Mouse (Mus musculus) hindbrain, postnatal 0 days (tissue): ENCODE measurements around the gene Rnft2. TPM values are rescaled to one million over a fixed set of nuclear protein-coding genes. Genes with fewer than 3 reads are reported as not detected.
A peak's percentile ranks its signal among the peaks of the same experiment; 100 is the strongest.

Experiments used
- ATAC-seq: fragments of 200-750 bp; cut with Nextera tagmentation; 2 replicates; pipeline ENCODE4 v1.8.0; 2017; ENCODE audit warnings: mild to moderate bottlenecking, moderate TSS enrichment, moderate library complexity
- DNase-seq: peaks from one replicate; pipeline ENCODE4 v3.0.0-alpha.2; 2015; ENCODE audit warnings: low spot score
- H3K27ac ChIP-seq: fragments of 300-500 bp; sonication (generic); 2 replicates; pipeline ENCODE4 v1.5.1; 2014; ENCODE audit warnings: mild to moderate bottlenecking
- H3K27me3 ChIP-seq: fragments of 300-500 bp; sonication (generic); 2 replicates; pipeline ENCODE4 v1.6.1; 2014; ENCODE audit warnings: low read length, mixed read lengths; ENCODE audit not compliant: insufficient read depth
- H3K36me3 ChIP-seq: fragments of 300-500 bp; sonication (generic); 2 replicates; pipeline ENCODE4 v1.6.1; 2014; ENCODE audit warnings: low read length, mixed read lengths; ENCODE audit not compliant: insufficient read depth
- H3K4me1 ChIP-seq: fragments of 300-500 bp; sonication (generic); 2 replicates; pipeline ENCODE4 v1.6.1; 2014; ENCODE audit warnings: antibody characterized with exemption, low read length, mixed read lengths; ENCODE audit not compliant: insufficient read depth
- H3K4me2 ChIP-seq: fragments of 300-500 bp; sonication (generic); 2 replicates; pipeline ENCODE4 v1.6.1; 2014; ENCODE audit warnings: low read depth, mild to moderate bottlenecking, low read length, moderate library complexity, mixed read lengths
- H3K4me3 ChIP-seq: fragments of 300-500 bp; sonication (generic); 2 replicates; pipeline ENCODE4 v1.5.1; 2014; ENCODE audit warnings: low read length
- H3K9ac ChIP-seq: fragments of 300-500 bp; sonication (generic); replicated peaks from 2 replicates; pipeline ENCODE4 v1.6.1; 2014; ENCODE audit warnings: mild to moderate bottlenecking, low read length, moderate library complexity, mixed read lengths
- H3K9me3 ChIP-seq: fragments of 300-500 bp; sonication (generic); 2 replicates; pipeline ENCODE4 v1.6.1; 2016; ENCODE audit warnings: low read length, mixed read lengths
- CTCF ChIP-seq: IDR thresholded peaks from 2 replicates; pipeline ENCODE4 v1.5.1; 2016; ENCODE audit warnings: antibody characterized with exemption, control low read depth, low read depth
- WGBS: fragments of 180-500 bp; shearing (Covaris S2); extraction: QIAGEN DNeasy Blood & Tissue Kit; methylation state at CpG from one replicate; pipeline ENCODE4 v1.1.7; 2014; 5-methylcytosine and 5-hydroxymethylcytosine counted together
- polyA plus RNA-seq: library from polyadenylated mRNA; unstranded; fragments of >200 nt; fragmentation: Nextera tagmentation; extraction: Ambion mirVana; gene quantifications from 2 replicates; pipeline ENCODE4 v1.2.1, GENCODE M21; 2015
- total RNA-seq: library from RNA; depleted of rRNA; stranded (reverse); fragments of >200 nt; gene quantifications from 2 replicates; pipeline ENCODE4 v1.2.3, GENCODE M21; 2014

Gene Rnft2
- total and polyA plus RNA-seq, 2 experiments from 2014 or later: 11.3 to 108 TPM

DNA sequence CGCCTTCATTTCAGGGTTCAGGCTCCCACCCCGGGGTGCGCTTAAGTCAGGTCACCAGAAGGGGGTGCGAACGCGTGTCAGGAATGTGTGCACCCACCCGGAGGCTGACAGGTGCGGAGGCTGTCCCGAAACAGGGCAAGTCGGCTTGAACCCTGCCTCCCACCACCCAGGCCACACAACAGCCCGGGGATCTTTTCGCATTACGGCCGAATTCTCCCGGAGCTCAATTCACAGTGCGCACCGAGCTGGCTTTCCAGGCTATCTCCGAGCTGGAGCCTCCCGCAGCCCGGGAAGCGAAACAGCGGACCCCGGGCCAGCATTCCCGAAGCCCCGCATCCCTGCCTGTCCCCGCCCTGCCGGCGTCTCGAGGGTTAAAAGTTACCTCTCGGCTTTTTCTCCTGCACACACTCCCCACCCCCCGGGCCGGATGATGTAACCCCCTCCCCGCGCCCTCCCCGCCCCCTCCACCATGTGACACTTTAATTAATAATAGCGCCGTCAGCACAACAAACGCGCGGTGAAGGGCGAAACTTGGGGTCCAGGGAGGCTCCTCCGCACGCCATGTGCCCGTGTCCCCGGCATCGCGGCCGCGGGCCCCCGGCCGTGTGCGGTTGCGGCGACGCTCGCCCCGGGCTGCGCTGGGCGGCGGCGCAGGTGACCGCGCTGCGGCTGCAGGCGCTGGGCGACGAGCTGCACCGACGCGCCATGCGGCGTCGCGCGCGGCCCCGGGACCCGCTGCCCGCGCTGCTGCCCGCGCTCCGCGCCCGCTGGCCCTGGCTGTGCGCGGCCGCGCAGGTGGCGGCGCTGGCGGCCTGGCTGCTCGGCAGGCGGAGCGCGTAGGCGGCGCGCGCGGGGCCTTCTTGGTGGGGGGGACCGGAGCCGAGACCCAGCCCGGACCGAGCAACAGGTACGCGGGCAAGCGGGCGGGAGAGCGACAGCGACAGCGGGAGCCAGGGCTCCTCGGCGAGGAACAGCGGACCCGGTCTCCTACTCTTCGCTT, 75.4 kb downstream of the Rnft2 start:
- TF ChIP-seq CTCF: peak; percentile 44
- peaks cover 5% of the 10 kb centered on the region for H3K4me1 ChIP-seq
- ATAC-seq (peak; percentile 61), DNase-seq (peak; percentile 73)
- H3K9me3 ChIP-seq: no peaks in the 10 kb centered on the region
- peak overlapping the region; percentile 63 for H3K9ac ChIP-seq
- 1% methylated on average over 89 of the region's 117 CpGs for WGBS
- H3K4me2 ChIP-seq: peak overlapping the region; percentile 92
- H3K36me3 ChIP-seq: no peaks in the 10 kb centered on the region
- peak overlapping the region; percentile 57 for H3K4me3 ChIP-seq
- peaks cover 20% of the 10 kb centered on the region for H3K27me3 ChIP-seq
- H3K27ac ChIP-seq: no peak overlapping the region; the same call in 1 of the 2 replicates

DNA sequence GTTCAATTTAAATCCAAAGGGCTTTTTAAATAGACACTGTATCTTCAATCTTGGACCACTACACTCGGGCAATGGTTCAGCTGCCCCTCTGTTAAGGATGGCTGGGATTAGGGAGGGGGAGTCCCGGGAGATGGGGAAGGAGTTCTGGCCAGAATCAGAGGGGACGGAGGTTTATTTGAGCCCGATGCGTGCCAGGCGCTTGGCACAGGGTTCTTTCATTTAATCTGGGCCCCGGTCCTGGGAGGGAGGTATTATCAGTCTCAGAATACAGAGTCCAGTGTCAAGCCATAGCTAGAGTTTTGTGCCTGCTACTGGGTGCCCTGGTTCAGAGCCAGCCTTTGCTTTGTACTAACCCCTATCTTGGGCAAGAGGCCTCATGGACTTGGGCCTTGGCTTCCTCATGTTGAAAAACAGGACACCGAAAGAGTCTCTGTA, 77.3 kb downstream of the Rnft2 start:
- 0 out of 2 replicates have a peak, but pooled peaks cover 3% of the 10 kb centered on the region for H3K4me1 ChIP-seq
- H3K4me3 ChIP-seq: no peak overlapping the region
- no peak overlapping the region for H3K4me2 ChIP-seq
- H3K9ac ChIP-seq: no peak overlapping the region
- 45% methylated on average over 8 of the region's 8 CpGs for WGBS
- DNase-seq (peak; percentile 72), ATAC-seq (peak; percentile 25; the same call in 1 of the 2 replicates)
- H3K36me3 ChIP-seq: no peaks in the 10 kb centered on the region
- no peak overlapping the region for H3K27ac ChIP-seq
- H3K27me3 ChIP-seq: peaks cover 8% of the 10 kb centered on the region; the same call in 1 of the 2 replicates
- no peak for TF ChIP-seq CTCF
- H3K9me3 ChIP-seq: no peaks in the 10 kb centered on the region

DNA sequence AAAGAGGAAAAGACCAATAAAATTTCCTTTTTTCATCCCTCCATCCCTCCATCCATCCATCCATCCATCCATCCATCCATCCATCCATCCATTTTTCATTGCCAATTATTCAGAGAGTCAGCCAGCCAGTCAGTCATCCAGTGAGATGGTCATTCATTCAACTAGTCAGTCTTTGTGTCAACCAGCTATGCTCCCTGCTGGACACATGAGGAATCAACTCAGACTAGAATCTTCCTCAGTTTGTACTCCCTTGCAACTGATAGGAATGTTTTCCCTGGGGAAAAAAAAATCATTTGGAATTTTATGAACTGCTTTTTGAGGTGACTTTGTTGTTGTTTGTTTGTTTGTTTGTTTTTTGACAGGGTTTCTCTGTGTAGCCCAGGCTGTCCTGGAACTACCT, 79.5 kb downstream of the Rnft2 start:
- H3K9me3 ChIP-seq: no peaks in the 10 kb centered on the region
- no peaks in the 10 kb centered on the region for H3K27me3 ChIP-seq
- no peak overlapping the region for H3K9ac ChIP-seq
- peak; percentile 29; the same call in 1 of the 2 replicates for TF ChIP-seq CTCF
- H3K4me1 ChIP-seq: no peaks in the 10 kb centered on the region
- H3K4me2 ChIP-seq: no peak overlapping the region
- ATAC-seq (no peak), DNase-seq (no peak)
- H3K36me3 ChIP-seq: no peaks in the 10 kb centered on the region
- H3K27ac ChIP-seq: no peak overlapping the region
- H3K4me3 ChIP-seq: no peak overlapping the region

DNA sequence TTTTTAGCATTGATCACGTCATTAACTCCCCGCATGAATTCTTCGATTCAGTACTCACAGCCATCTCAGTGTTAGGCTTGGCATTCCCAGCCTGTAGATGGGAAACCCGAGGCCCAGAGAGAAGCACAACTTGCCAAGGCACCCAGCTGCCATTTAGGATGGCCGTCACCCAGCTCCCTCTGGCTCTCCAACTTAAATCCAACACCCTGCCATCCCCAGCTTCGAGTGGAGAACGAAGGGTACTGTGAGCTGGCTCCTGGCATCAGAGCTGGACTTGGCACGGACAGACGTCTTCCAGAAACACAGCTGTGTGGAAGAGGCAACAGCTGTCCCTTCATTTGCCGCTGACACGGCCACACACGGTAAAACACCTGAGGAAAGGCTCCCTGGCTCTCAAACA, 80.3 kb downstream of the Rnft2 start, which contains the start of gene Hrk:
Hrk (plus strand) TSS at position 68 of the 400 bp plus-strand sequence.
- no peak within 1 kb of the TSS for H3K4me2 ChIP-seq
- no peak within 1 kb of the TSS for H3K4me3 ChIP-seq
- TF ChIP-seq CTCF: no peak
- 48% methylated on average over 12 of the region's 12 CpGs for WGBS
- H3K9ac ChIP-seq: no peak within 1 kb of the TSS
- DNase-seq: no peak
- no peaks in the 10 kb centered on the region for H3K36me3 ChIP-seq
- H3K9me3 ChIP-seq: no peaks in the 10 kb centered on the region
- ATAC-seq: no peak
- H3K27me3 ChIP-seq: no peaks in the 10 kb centered on the region
- H3K27ac ChIP-seq: no peak within 1 kb of the TSS
- H3K4me1 ChIP-seq: no peaks in the 10 kb centered on the region

DNA sequence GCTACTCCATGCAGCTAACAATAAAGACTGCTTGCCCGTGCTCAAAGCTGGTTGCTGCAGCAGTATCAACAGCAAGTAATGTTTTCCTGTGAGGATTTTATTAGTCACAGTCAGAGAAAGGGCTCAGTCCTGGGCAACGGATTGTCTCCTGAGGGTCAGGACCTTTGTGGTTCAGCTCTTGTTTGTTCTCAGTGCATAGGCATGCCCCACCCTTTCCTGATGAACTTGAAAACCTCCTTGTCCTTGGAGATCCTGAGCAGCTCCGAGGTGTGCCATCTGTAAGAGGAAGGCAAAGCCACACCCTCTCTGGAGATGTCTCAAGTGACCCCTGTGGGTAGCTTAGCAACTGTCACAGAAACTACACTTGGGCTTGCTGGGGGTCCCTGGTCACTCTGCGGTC, 84.2 kb downstream of the Rnft2 start:
- no peaks in the 10 kb centered on the region for H3K36me3 ChIP-seq
- H3K27me3 ChIP-seq: no peaks in the 10 kb centered on the region
- no peak for DNase-seq
- H3K4me2 ChIP-seq: no peak overlapping the region
- no peak overlapping the region for H3K9ac ChIP-seq
- 42% methylated on average over 4 of the region's 4 CpGs for WGBS
- no peak overlapping the region for H3K27ac ChIP-seq
- ATAC-seq: no peak
- no peaks in the 10 kb centered on the region for H3K9me3 ChIP-seq
- H3K4me1 ChIP-seq: no peaks in the 10 kb centered on the region
- no peak overlapping the region for H3K4me3 ChIP-seq
- no peak for TF ChIP-seq CTCF

DNA sequence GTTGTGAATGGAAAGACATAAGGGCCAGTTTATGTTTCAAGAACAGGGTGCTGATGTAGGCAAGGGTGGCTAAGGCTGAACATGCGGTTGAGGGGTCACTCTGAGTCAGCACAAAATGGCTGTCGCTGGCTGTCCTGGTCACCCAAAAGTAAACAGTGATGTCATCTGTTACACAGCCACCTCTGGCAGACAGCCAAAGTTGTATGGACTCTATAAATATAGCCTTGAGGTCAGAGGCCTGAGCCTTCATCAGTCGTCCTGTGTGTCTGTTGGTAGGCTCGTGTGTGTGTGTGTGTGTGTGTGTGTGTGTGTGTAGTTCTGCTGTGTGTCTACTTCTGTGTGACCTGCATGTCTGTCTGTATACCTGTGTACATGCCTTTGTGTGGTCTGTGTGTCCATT, 87.9 kb downstream of the Rnft2 start:
- H3K9me3 ChIP-seq: no peaks in the 10 kb centered on the region
- no peak overlapping the region for H3K27ac ChIP-seq
- no peaks in the 10 kb centered on the region for H3K27me3 ChIP-seq
- TF ChIP-seq CTCF: no peak
- DNase-seq (no peak), ATAC-seq (no peak)
- 57% methylated on average over 4 of the region's 4 CpGs for WGBS
- H3K4me1 ChIP-seq: peaks cover 9% of the 10 kb centered on the region
- no peak overlapping the region for H3K9ac ChIP-seq
- no peaks in the 10 kb centered on the region for H3K36me3 ChIP-seq
- H3K4me3 ChIP-seq: no peak overlapping the region
- H3K4me2 ChIP-seq: no peak overlapping the region
